Mouse (Mus musculus) liver, embryonic 14.5 days (tissue): ENCODE results near the gene Inafm1.

ENCODE experiments used
- CTCF ChIP-seq: IDR thresholded peaks from 2 replicates; pipeline ENCODE4 v1.5.1; 2016; ENCODE audit warnings: antibody characterized with exemption, low read depth, control low read depth
- EP300 ChIP-seq: IDR thresholded peaks from 2 replicates; pipeline ENCODE4 v1.6.1; 2016; ENCODE audit warnings: antibody characterized with exemption, low read depth

DNA sequence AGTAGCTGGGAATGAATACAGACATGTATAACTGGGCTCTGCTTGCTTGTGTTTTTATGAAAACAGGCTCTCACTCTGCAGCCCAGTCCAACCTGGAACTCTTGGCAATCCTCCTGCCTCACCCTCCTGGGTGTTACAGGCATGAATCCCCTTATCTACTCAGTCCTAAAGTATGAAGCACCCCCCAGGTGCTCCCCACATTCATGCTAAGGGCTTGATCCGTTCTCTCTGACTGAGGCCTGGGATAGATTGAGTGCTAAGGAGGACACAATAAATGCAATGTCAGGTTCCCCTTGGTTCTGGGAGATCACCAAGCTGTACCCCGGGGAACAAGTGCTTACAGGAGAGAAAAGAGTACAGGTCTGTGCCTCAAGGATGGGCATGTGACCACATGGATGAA is 24.2 kb upstream of the Inafm1 start:
- TF ChIP-seq EP300 (no peak), CTCF (no peak)
